Mouse (Mus musculus) brain, embryonic 18.5 days (tissue): Measurements from ENCODE around the gene Klk9.

Experiments used
- DNase-seq: peaks from one replicate; pipeline ENCODE4 v3.0.0-alpha.2; 2012; ENCODE audit warnings: low read depth, low spot score

The Klk9 gene

DNA sequence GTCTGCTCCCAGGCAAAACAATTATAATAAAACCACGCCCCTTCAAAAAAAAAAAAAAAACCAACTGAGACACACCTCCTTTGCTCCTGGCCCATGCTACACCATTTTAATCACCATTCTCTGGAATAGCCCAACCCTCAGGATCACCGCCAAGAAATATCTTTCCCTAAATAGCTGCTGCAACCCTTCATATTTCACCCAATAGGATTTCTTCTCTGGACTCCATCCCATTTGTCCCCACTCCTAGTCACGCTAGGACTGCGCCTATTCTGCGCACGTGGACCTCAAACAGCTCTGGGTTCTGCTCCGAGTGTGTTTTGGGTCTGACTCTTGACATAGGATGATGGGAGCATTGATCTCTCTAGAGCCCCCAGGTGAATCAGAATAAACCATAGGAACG, 4.7 kb downstream of the Klk9 start:
- no peak for DNase-seq

DNA sequence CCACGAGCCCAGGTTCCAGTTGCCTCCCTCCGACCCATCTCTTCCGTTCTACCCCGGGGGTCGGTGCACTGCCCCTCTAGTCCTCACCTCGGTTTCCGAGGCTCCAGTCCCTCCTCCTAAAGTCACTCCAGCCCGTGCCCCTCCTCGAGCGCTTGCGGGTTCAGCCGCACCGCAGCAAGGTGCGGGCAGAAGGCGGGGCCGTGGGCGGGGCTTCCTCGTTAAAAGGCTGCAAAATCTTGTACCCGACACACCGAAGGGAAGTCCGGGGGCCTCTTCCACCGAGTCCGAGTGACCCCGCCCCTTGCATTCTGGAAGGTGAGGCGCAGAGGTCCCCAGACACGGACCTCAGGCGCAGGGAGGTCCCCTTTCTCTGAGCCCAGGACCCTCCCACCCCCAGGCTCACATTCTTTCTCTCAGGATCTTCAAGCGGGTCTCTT, 5.7 kb downstream of the Klk9 start, which contains the start of gene Klk8:
TSS of gene Klk8 (plus strand) at position 245 of the 437 bp plus-strand sequence.
- no peak for DNase-seq

DNA sequence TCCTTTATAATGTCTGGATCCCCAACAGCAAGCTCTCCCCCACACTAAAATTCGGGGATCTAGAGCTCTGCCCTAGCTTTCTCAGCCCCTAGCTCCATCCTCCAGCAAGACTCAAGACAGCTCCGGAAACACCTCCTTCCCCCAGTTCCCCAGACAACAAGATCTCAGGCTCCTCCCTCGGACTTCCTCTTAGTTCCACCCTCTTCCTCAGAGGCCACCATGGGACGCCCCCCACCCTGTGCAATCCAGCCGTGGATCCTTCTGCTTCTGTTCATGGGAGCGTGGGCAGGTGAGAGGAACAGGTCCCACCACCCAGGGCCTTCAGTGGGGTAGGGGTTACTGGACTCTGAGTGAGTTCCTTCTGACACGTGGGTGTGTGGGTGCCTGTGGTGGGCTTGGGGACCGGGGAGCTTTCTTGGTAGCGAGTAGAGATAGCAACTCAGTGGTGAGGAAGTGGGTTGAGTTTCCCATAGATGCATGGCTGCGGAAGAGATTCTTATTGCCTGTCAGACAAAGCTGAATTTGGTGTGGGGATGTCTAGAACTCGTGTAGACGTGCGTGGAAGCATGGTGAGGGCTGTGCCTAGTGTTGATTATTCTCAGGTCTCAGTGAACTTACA, 6.3 kb downstream of the Klk9 start:
- no peak for DNase-seq

DNA sequence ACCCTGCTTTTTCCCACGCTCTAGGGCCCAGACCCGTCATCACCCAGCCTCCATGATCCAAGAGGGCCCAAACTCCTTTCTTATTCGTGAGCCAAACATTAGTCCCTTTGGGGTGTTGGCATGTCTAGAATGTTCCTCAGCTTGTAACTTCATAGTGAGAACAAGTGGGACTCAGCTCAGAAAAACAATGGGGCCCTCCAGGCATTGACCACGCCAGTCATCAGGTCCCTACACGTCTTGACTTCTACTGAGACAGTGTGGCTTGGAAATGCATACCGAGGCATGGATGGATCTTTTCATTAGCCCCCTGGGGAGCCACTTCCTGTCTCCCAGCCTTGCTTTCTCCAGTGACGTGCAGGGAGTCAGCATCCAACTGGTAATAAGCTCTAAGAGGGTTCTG, 8.2 kb downstream of the Klk9 start:
- no peak for DNase-seq

DNA sequence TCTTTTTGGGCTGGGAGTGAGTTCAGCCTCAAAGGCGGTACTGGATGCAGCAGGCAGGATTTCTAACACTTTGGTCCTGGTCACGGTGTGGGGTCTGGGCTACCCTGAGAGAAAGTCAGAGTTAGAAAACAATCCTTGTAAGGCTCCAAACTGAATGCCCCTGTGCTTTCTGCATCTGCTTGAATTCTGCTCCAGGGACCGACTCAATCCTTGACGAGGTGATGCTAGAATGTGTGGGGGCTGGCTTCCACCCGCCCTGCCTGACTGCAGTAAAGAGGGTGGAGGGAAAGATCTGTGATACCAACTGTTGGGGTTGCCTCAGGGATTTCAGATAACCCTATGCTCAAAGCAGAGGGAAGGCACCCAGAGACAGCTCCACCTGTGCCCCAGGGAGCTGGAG, 19.3 kb downstream of the Klk9 start, which contains the start of gene Klk7:
TSS of gene Klk7 (plus strand) at position 301 of the 400 bp plus-strand sequence.
- DNase-seq = no peak

DNA sequence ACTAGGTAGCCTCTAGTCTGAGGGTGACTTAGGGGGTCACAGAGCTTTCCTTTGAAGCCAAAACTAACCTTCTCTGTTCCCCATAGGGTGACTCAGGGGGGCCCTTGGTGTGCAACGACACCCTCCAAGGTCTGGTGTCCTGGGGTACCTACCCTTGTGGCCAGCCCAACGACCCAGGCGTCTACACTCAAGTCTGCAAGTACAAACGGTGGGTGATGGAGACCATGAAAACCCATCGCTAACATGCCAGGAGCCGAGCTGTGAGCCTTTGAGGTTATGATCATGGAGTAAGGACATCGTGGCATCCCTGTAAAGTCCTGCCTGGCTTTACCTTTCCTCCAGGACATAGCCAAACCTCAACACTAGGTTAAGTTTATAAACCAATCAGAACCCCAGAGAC, 23.5 kb downstream of the Klk9 start:
- no peak for DNase-seq

DNA sequence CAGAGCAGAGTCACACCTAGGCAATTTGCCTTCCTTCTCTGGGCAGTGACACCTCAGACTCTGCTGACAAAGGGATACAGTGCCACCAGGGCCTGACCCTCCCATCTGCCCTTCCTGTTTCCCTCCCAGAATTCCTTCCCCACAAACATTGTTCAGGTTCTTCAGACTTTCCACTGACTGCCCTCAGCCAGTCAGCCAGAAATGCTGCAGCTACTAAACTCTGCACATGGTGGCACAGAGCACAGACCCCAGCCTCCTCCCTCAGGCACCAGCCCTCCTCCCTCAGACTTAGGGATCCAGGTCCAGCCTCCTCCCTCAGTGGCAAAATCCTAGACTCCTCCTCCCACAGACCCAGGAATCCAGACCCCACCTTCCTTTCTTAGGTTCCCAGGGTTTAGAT, 25.1 kb downstream of the Klk9 start:
- no peak for DNase-seq

DNA sequence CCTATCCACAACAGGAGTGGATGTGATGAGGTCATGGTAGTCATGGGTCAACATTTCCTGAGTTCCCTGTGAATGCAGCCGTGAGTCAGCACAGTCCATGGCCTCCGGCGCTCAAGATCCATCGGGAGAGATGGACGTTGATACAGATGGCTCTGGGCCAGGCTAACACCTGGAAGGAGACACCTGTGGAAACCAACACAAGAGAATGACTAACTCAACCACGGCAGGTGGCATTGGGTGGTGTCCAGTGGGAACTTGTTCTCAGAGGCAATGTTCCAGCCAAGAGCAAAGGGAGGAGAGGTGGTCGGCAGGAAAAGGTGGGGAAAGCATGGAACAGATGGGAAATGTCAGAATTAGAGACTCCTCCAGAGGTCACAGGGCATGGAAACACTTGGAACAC, 29.9 kb downstream of the Klk9 start:
- DNase-seq = no peak

DNA sequence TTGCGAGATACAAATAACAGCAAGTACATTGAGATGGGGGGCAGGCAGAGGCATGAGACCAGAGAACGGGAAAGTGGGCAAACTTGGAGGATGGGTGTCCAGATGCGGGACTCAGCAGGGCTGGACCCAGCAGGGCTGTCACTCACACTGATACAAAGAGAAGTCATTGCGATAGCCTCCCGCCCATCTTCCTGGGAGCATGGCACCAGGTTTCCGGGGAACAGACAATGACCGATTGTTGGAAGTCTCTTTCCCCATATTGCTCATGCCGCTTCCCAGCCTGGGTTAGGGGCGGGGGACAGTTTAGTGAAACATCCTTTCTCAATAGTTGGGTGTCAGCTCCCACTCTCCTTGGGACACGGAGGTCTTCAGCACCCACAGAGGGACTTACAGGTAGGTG, 32.5 kb downstream of the Klk9 start, which contains the start of gene Klk6:
TSS of gene Klk6 (plus strand) at position 301 of the 400 bp plus-strand sequence.
- no peak for DNase-seq

DNA sequence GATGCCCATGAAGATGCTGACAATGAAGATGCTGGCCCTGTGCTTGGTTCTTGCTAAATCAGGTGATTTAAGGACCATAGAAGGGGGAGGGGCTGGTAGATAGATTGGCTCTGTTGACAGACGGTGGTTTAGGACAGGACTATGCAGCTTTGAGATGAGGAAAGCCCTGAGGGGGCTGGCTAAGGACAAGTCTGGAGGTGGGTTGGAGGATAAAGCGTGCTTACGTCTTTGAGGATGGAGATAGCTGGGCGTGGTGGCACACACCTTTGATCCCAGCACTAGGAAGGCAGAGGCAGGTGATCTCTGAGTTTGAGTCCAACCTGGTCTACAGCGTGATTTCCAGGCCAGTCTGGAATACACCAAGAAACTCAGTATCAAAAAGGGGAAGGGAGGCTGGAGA, 34.4 kb downstream of the Klk9 start:
- DNase-seq = no peak

DNA sequence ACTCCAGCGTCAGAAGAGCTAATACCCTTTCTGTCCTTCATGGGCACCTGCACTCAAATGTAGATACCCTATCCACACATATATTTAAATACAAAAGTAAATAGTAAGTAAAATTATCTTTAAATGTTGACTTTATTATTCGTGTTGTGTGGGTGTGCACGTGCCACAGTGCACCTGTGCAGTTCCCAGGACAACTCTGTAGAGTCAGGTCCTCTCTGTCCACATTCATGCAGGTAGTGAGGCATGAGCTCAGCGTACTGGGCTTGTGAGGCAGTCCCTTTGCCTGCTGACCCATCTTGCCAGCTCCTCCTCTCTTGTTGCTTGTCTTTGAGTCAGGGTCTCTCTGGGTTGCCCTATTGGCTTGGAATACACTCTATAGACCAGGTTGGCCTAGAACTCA, 36.0 kb downstream of the Klk9 start:
- DNase-seq = no peak

DNA sequence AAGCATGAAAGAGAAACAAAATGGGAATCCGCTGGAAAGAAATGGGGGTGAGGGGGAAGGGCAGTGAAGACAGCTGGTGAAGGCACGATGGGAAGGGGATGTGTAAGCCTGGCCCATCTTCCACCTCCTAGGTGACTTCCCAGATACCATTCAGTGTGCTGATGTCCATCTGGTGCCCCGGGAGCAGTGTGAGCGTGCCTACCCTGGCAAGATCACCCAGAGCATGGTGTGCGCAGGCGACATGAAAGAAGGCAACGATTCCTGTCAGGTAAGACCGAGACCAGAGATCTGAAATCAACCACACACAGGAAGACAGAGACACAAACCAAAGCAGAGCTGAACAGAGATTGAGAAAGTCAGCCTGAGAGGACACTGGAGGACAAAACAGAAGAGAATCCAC, 37.3 kb downstream of the Klk9 start:
- no peak for DNase-seq

DNA sequence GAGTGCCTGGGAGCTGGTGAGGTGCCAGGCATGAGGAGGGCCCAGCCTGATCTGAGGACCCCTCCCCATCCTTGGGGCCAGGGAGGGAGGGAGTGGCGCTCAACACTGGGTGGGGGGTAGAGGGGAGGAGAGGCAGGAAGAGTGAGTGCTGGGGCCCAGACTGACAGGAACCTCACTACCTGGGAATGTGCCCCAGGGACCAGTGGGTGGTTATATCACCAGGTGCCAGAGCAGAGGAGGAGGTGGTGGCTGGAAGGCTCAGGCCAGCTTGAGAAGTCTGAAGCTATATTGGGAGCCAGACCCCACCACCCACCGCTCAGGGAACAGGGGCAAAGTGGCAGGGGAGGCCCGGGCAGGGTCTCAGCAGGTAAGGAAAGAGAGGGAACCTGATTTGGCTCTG, 50.0 kb downstream of the Klk9 start, which contains the start of gene Klk5:
TSS of gene Klk5 (plus strand) at position 271 of the 400 bp plus-strand sequence.
- DNase-seq = no peak

DNA sequence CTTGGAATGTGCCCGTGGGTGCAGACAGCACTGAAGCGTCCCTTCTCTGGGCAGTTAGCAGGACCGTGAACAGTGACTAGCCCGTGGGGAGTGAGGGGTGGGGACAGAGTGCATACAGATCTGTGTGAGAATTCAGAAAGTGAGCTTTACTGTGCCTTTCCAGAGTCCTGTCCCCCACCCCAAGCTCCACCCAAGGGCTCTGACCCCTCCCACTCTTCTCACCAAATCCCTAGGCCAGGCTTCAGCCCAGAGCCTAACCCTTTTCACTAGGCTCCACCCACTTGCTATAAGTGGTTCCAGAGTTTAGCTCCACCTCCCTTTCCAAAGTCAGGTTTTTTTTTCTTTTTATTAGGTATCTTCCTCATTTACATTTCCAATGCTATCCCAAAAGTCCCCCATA, 52.1 kb downstream of the Klk9 start:
- DNase-seq = no peak
